Mouse (Mus musculus) brown adipose tissue, adult 24 weeks (tissue): Measurements from ENCODE around the gene Diras2. TPM values are rescaled to one million over a fixed set of nuclear protein-coding genes. Genes with fewer than 3 reads are reported as not detected.

Experiments used
- H3K27ac ChIP-seq: fragments of 200-500 bp; replicated peaks from 2 replicates; pipeline ENCODE4 v1.5.1; 2012; ENCODE audit warnings: low read depth, mild to moderate bottlenecking, low read length
- H3K4me1 ChIP-seq: fragments of 200-500 bp; 2 replicates; pipeline ENCODE4 v1.6.1; 2012; ENCODE audit warnings: low read length, mixed read lengths; ENCODE audit not compliant: control insufficient read depth, insufficient read depth, insufficient read length
- H3K4me3 ChIP-seq: fragments of 200-500 bp; 2 replicates; pipeline ENCODE4 v1.5.1; 2012; ENCODE audit warnings: low read depth, mild to moderate bottlenecking, low read length, moderate library complexity; ENCODE audit not compliant: insufficient read depth
- polyA plus RNA-seq: library from polyadenylated mRNA; stranded (reverse); fragments of >200 nt; gene quantifications from 2 replicates; pipeline ENCODE4 v1.2.4, GENCODE M21; 2012; ENCODE audit not compliant: missing spikeins, insufficient read depth, insufficient read length

Gene Diras2
- polyA plus RNA-seq, 1 experiment: 0.28 TPM

GRCm38 (mm10) chr13:52537754-52538587 is 6.9 kb upstream of the Diras2 start:
- no peaks in the 10 kb centered on the region for H3K4me1 ChIP-seq
- H3K27ac ChIP-seq: no peak overlapping the region
- no peak overlapping the region for H3K4me3 ChIP-seq

- Histone ChIP-seq H3K27ac (no peak overlapping the region), H3K4me3 (no peak overlapping the region), H3K4me1 (no peaks in the 10 kb centered on the region)
These were observed 4.5 kb upstream of the Diras2 start for GRCm38 (mm10) chr13:52535542-52535941.

DNA sequence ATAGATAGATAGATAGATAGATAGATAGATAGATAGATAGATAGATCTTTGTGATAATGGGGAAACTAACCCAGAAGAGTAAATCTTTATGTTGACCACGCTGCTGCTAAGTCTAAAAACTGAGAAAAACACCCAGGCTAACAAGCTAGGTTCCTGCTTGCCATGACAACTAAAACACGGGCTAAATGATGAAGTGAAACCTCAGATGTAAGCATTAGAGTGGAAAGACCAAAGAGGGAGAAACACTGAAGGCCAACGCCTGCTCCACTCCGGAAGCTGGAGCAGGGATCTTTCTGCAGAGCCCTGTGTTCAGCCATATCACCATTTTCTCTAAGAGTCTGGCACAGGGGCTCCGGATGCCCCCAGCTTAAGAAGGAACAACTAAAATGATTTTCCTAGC is 2.6 kb upstream of the Diras2 start:
- Histone ChIP-seq H3K27ac (no peak overlapping the region), H3K4me3 (no peak overlapping the region), H3K4me1 (no peaks in the 10 kb centered on the region)

- peak overlapping the region; percentile 36 for H3K4me3 ChIP-seq
- no peaks in the 10 kb centered on the region for H3K4me1 ChIP-seq
- no peak overlapping the region for H3K27ac ChIP-seq
These were observed 802 bp downstream of the Diras2 start for GRCm38 (mm10) chr13:52530008-52530945.

- H3K27ac ChIP-seq: no peak overlapping the region
- no peaks in the 10 kb centered on the region for H3K4me1 ChIP-seq
- H3K4me3 ChIP-seq: no peak overlapping the region
These were observed 1.7 kb downstream of the Diras2 start for GRCm38 (mm10) chr13:52529188-52529972.

- no peak overlapping the region for H3K4me3 ChIP-seq
These were observed 2.3 kb downstream of the Diras2 start for GRCm38 (mm10) chr13:52528786-52529185.

DNA sequence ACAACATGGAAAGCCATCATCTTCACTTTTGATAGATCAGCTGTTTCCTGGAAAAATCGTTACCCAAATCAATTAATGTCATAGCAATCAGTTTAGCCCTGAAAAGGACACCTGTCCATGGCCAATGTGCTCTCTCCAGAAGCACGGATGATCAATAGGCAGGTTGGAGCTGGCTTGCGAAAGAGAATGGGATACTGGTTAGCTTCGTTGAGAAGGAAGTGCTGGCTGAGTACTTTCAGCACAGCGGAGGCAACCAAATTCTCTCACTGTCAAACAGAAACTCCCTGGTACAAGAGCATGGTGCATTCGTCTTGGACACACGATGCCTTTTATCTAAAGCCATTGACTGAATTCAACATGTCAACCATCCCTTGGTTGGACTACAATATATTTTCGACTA is 2.8 kb downstream of the Diras2 start:
- Histone ChIP-seq H3K4me1 (no peaks in the 10 kb centered on the region), H3K27ac (no peak overlapping the region), H3K4me3 (no peak overlapping the region)

More at GRCm38 (mm10) chr13:52528786-52529185, 2.3 kb downstream of the Diras2 start:
- Histone ChIP-seq H3K4me1 (no peaks in the 10 kb centered on the region), H3K27ac (no peak overlapping the region)

GRCm38 (mm10) chr13:52526249-52527035 is 4.6 kb downstream of the Diras2 start:
- no peak overlapping the region for H3K4me3 ChIP-seq
- H3K4me1 ChIP-seq: no peaks in the 10 kb centered on the region
- no peak overlapping the region for H3K27ac ChIP-seq

DNA sequence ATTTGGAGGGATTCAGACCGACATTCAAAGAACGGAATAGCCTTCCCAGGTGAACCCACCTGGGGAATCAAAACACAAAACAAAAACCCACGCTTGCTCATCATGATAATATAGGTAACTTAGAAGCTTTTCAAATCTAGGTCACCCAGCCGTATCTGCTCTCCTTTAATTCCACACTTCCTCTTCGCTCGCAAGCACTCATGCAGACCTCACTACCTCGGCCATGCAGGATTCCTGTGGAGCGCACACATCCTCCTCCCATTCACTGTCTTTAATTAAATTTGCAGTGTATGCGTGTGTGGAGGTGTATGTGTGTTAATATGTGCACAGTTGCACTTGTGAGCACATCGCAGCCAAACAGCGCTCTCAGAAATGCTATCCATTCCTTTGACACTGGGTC is 6.8 kb downstream of the Diras2 start:
- H3K27ac ChIP-seq: no peak overlapping the region
- no peaks in the 10 kb centered on the region for H3K4me1 ChIP-seq
- no peak overlapping the region for H3K4me3 ChIP-seq

DNA sequence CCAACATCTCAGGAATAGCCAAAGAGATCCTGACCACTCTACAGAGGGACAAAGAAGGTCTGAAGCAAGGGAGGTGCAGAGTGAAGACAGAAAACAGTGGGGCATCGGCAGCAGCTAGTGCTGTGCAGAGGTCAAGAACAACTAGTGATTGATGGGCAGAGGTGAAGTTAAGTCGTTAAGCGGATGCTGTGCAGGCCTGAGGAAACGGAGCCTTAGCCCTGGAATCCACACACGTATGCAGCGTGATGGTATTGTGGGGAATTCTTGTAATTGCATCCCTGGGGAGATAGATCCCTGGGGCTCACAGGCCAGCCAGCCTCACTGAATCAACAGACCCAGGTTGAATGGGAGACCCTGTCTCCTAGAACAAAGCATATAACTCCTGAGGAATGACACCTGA is 9.9 kb downstream of the Diras2 start:
- Histone ChIP-seq H3K27ac (no peak overlapping the region), H3K4me3 (no peak overlapping the region), H3K4me1 (no peaks in the 10 kb centered on the region)

DNA sequence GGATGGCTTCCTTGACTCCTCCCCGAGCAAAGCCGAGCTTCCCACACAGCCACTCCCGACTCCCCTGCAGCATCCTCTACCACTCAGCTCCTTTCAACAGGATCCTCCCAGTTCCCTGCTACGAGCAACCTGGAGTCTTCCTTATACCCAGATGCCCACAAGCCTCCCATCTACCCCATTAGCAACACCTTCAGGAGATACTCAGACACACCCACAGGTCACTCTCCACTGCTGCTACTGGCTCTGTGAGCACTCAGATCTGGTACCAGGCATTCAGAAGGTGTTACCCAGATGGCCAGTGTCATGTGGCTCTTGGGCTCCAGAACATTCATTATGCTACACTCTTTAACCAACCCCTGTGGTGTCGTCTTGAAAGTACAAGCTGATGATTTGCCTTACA is 11.7 kb downstream of the Diras2 start:
- Histone ChIP-seq H3K4me3 (no peak overlapping the region), H3K27ac (no peak overlapping the region), H3K4me1 (no peaks in the 10 kb centered on the region)

- Histone ChIP-seq H3K4me3 (no peak overlapping the region), H3K4me1 (no peaks in the 10 kb centered on the region), H3K27ac (no peak overlapping the region)
These were observed 12.7 kb downstream of the Diras2 start for GRCm38 (mm10) chr13:52518377-52518776.

DNA sequence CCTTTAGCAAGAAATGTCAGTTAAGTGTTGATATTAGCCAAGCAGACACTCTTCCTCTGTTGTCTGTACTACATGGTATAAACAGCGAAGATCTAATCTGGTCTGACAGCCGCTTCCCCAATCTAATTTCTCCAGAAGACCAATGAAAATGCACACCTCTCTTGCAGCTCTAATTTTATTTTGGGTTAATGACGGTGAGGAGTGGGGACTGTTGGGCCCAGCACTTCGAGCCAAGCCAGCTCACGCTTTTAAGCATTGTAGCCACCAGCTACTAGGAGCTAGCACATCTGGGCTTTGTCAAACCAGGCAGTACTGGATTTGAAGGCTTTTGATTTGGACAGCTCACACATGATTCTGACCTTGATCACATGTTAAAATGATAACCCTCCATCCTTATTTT is 14.1 kb downstream of the Diras2 start:
- Histone ChIP-seq H3K27ac (no peak overlapping the region), H3K4me3 (no peak overlapping the region), H3K4me1 (no peaks in the 10 kb centered on the region)

DNA sequence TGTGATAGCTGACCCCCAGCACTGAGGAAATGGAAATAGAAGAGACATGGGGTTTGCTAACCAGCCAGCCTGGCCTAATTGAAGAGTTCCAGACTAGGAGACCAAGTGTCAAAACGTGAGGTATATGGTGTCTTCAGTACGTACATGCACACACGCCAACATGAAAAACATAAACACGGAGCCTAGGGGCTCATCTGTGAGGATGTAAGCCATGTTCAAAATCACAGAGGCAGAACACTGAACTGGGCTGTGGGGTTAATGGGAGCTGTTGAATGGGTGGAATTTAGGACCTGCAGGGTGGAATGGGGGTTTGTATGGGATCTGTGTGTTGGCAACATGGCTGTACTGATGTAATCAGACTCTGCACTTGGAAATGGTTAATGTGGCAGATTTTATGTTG is 14.5 kb downstream of the Diras2 start:
- Histone ChIP-seq H3K27ac (no peak overlapping the region), H3K4me3 (no peak overlapping the region), H3K4me1 (no peaks in the 10 kb centered on the region)
